Mouse (Mus musculus) mesoderm, embryonic 11.5 days (tissue): Measurements from ENCODE around the gene Slc46a1.

ENCODE experiments used
- DNase-seq: peaks from one replicate; pipeline ENCODE4 v3.0.0-alpha.2; 2012; ENCODE audit warnings: low read depth, low spot score

Gene Slc46a1

GRCm38 (mm10) chr11:78465568-78466180 lies at the start of gene Slc46a1:
TSS of gene Slc46a1 (plus strand) at chr11:78465697.
- DNase-seq, result peak; percentile 87

GRCm38 (mm10) chr11:78416854-78417253 lies 48.6 kb upstream of the Slc46a1 start:
- DNase-seq, result no peak

GRCm38 (mm10) chr11:78420263-78420889 lies 45.1 kb upstream of the Slc46a1 start:
- DNase-seq, result no peak

- DNase-seq, result no peak
Measured at GRCm38 (mm10) chr11:78421201-78422009, 44.1 kb upstream of the Slc46a1 start.

GRCm38 (mm10) chr11:78422055-78422819 lies 43.3 kb upstream of the Slc46a1 start, which contains the start of gene Slc13a2:
TSS of gene Slc13a2 (minus strand) at chr11:78422217.
- no peak for DNase-seq

GRCm38 (mm10) chr11:78424352-78424751 lies 41.1 kb upstream of the Slc46a1 start:
- DNase-seq, result no peak

- DNase-seq, result no peak
Measured at GRCm38 (mm10) chr11:78425572-78425971, 39.9 kb upstream of the Slc46a1 start.

- DNase-seq, result no peak
Measured at GRCm38 (mm10) chr11:78427655-78428054, 37.8 kb upstream of the Slc46a1 start.

GRCm38 (mm10) chr11:78428309-78428708 lies 37.2 kb upstream of the Slc46a1 start:
- no peak for DNase-seq

GRCm38 (mm10) chr11:78430195-78430878 lies 35.2 kb upstream of the Slc46a1 start:
- DNase-seq, result no peak

GRCm38 (mm10) chr11:78431176-78431575 lies 34.3 kb upstream of the Slc46a1 start:
- DNase-seq, result no peak

GRCm38 (mm10) chr11:78434052-78434451 lies 31.4 kb upstream of the Slc46a1 start:
- no peak for DNase-seq

- DNase-seq, result peak; percentile 81
Measured at GRCm38 (mm10) chr11:78435776-78436349, 29.6 kb upstream of the Slc46a1 start.

- DNase-seq, result no peak
Measured at GRCm38 (mm10) chr11:78437182-78437581, 28.3 kb upstream of the Slc46a1 start.

- DNase-seq, result no peak
Measured at GRCm38 (mm10) chr11:78438399-78438930, 27.0 kb upstream of the Slc46a1 start.

- no peak for DNase-seq
Measured at GRCm38 (mm10) chr11:78443115-78443514, 22.4 kb upstream of the Slc46a1 start.

GRCm38 (mm10) chr11:78447168-78447567 lies 18.3 kb upstream of the Slc46a1 start:
- no peak for DNase-seq

- no peak for DNase-seq
Measured at GRCm38 (mm10) chr11:78448242-78448641, 17.3 kb upstream of the Slc46a1 start.

- DNase-seq, result no peak
Measured at GRCm38 (mm10) chr11:78450337-78450736, 15.2 kb upstream of the Slc46a1 start.

GRCm38 (mm10) chr11:78453675-78454074 lies 11.8 kb upstream of the Slc46a1 start:
- peak; percentile 76 for DNase-seq

- DNase-seq, result no peak
Measured at GRCm38 (mm10) chr11:78454276-78454675, 11.2 kb upstream of the Slc46a1 start.
